Mouse (Mus musculus) cerebellum, adult 2 months (tissue): ENCODE data around the gene Hp1bp3. TPM values are rescaled to one million over a fixed set of nuclear protein-coding genes. Genes with fewer than 3 reads are reported as not detected.

Experiments used
- DNase-seq, 2 experiments: peaks; one replicate each; pipeline ENCODE4 v3.0.0; 2021
- H3K27ac ChIP-seq: fragments of 200-500 bp; 2 replicates; pipeline ENCODE4 v1.5.1; 2012; ENCODE audit warnings: low read length, control low read depth, inconsistent platforms; ENCODE audit not compliant: insufficient read depth
- H3K27me3 ChIP-seq: fragments of 200-500 bp; 2 replicates; pipeline ENCODE4 v1.6.1; 2012; ENCODE audit warnings: inconsistent platforms, mild to moderate bottlenecking, low read length, moderate library complexity; ENCODE audit not compliant: control insufficient read depth, insufficient read depth
- H3K4me1 ChIP-seq: fragments of 200-500 bp; 2 replicates; pipeline ENCODE4 v1.6.1; 2011; ENCODE audit warnings: low read length; ENCODE audit not compliant: control insufficient read depth, insufficient read depth
- H3K4me3 ChIP-seq: fragments of 200-500 bp; replicated peaks from 2 replicates; pipeline ENCODE3; 2011; ENCODE audit warnings: mild to moderate bottlenecking, low read depth, low read length, control low read depth; ENCODE audit not compliant: insufficient read depth
- CTCF ChIP-seq: fragments of 200-500 bp; IDR thresholded peaks from 2 replicates; pipeline ENCODE4 v1.5.1; 2011; ENCODE audit warnings: low read depth, mild to moderate bottlenecking, control low read depth, low read length, moderate library complexity, borderline replicate concordance; ENCODE audit not compliant: insufficient read depth
- POLR2A ChIP-seq: fragments of 200-500 bp; IDR thresholded peaks from 2 replicates; pipeline ENCODE4 v1.6.1; 2011; ENCODE audit warnings: low read length, control low read depth, borderline replicate concordance; ENCODE audit not compliant: insufficient read depth
- WGBS: fragments of 180-500 bp; shearing (Covaris S2); methylation state at CpG from one replicate; pipeline ENCODE4 v1.1.7; 2018; 5-methylcytosine and 5-hydroxymethylcytosine counted together
- polyA plus RNA-seq: library from polyadenylated mRNA; depleted of rRNA; stranded (reverse); fragments of >200 nt; gene quantifications from 2 replicates; pipeline ENCODE4 v1.2.3, GENCODE M21; 2012

Gene Hp1bp3
- polyA plus RNA-seq, 1 experiment, result 163 TPM

DNA sequence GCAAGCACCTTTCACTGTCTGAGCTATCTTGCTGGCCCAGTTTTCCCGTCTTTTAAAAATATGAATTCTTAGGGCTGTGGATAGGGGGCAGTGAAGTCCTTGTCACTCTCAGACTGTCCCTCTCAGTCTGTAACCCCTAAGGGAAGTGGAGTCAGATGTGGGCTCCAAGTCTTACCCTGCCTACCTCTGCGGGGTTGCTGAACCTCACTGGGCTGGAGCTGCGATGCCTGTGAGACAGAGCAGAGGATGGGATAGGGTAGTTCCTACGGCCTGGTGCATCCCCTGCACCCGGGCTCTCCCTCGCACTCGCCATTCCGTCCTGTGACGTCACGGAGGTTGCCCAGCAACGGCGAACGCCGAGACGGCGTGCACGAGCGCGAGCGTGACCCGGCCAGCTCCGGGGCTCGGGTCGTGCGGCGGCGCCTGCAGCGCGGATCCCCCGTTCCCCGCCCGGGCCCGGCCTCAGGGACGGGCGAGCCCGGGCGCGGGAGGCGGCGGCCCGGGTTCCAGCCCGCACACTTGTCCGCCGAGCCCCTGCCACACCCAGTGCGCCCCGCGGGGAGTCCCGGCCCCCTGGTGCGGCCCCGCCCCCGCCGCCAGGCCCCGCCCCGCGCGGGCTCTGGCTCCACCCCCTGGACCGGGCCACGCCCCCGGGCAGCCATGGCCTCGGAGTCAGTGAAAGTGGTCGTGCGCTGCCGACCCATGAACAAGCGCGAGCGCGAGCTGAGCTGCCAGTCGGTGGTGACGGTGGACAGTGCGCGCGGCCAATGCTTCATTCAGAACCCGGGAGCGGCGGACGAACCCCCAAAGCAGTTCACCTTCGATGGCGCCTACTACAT lies 46.0 kb downstream of the Hp1bp3 start:
- WGBS, result under 1% methylated on average over 66 of the region's 78 CpGs
- peak overlapping the region; percentile 63 for H3K4me3 ChIP-seq

DNA sequence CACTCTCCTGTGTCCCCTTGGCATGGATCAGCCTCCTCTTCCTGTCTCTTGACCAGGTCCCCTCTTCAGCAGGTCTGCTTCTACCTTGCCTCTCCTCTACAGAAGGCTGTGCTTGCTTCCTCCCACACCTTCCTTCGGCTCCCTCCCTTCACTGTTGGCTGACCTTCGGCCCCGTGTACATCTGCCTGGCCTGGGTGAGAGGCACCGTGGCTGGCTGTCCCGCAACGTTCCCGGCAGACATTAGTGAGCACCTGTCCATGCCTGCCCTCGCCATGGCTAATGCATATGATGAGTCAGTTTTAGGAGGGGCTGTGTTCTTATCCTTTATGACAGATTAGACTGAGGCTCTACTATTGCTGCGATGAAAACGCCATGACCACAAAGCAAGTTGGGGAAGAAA lies 51.8 kb downstream of the Hp1bp3 start:
- Histone ChIP-seq H3K27me3 (no peaks in the 10 kb centered on the region), H3K4me1 (no peaks in the 10 kb centered on the region), H3K27ac (no peak overlapping the region), H3K4me3 (no peak overlapping the region)
- 90% methylated on average over 10 of the region's 10 CpGs for WGBS
- no peak for DNase-seq
- TF ChIP-seq POLR2A (no peak), CTCF (no peak)

More for the DNA sequence above, 46.0 kb downstream of the Hp1bp3 start:
- TF ChIP-seq CTCF (peak; percentile 52; the same call in 1 of the 2 replicates), POLR2A (no peak)
- no peaks in the 10 kb centered on the region for H3K4me1 ChIP-seq
- H3K27me3 ChIP-seq, result no peaks in the 10 kb centered on the region
- no peak overlapping the region for H3K27ac ChIP-seq
- peak; percentile 84 to 88 for DNase-seq

- Histone ChIP-seq H3K27ac (no peak overlapping the region), H3K27me3 (no peaks in the 10 kb centered on the region), H3K4me3 (no peak overlapping the region), H3K4me1 (no peaks in the 10 kb centered on the region)
- 39% methylated on average over 14 of the region's 14 CpGs for WGBS
- TF ChIP-seq POLR2A (no peak), CTCF (no peak)
- DNase-seq, result no peak
Observed at GRCm38 (mm10) chr4:138272011-138272997, 56.2 kb downstream of the Hp1bp3 start.

DNA sequence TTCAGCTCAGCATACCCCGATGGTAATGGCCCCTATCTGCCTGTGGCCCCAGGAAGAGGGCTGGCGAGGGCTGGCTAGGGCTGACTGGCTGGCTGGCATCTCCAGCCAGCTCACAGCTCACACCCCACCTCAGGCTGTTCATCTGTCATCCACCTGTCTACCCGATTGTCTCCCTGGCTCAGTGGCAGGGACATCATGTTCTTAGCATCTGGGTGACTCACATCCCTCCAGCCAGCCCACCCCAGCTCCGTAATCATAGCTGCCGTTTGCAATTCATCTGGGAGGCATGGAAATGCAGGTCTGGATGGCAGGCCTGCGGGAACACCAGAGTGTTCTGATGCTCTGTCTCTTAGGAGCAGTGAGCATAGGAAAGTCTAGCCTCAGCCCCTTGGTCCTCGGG lies 62.2 kb downstream of the Hp1bp3 start:
- no peak for DNase-seq
- WGBS, result 66% methylated on average over 7 of the region's 7 CpGs
- Histone ChIP-seq H3K27me3 (no peaks in the 10 kb centered on the region), H3K4me1 (no peaks in the 10 kb centered on the region), H3K4me3 (no peak overlapping the region), H3K27ac (no peak overlapping the region)
- TF ChIP-seq POLR2A (no peak), CTCF (no peak)

DNA sequence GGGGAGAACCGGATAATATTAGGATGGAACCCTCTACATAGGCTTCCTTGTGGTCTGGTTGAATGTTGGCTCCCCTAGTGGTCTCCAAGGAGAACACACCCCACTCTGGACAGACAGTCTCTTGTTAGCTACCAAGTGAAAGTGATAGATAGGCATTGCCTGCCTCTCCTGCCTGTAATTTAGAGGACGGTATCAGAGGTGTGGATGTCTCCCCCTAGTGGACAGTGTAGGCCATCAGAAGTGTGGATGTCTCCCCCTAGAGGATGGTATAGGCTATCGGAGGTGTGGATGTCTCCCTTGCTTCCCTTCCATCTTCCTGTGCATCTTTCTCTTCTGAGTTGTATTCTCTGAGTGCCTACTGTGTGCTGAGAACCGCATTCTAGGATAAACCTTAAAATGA lies 66.7 kb downstream of the Hp1bp3 start:
- peak; percentile 49 to 51 for DNase-seq
- 11% methylated on average over 4 of the region's 4 CpGs for WGBS
- Histone ChIP-seq H3K27me3 (no peaks in the 10 kb centered on the region), H3K27ac (no peak overlapping the region), H3K4me3 (no peak overlapping the region), H3K4me1 (no peaks in the 10 kb centered on the region)
- TF ChIP-seq POLR2A, result no peak
- TF ChIP-seq CTCF, result peak; percentile 98

GRCm38 (mm10) chr4:138286411-138286810 lies 70.3 kb downstream of the Hp1bp3 start:
- WGBS, result 89% methylated on average over 12 of the region's 12 CpGs
- H3K4me1 ChIP-seq, result no peaks in the 10 kb centered on the region
- DNase-seq, result no peak
- no peak overlapping the region for H3K27ac ChIP-seq
- no peak overlapping the region for H3K4me3 ChIP-seq
- TF ChIP-seq CTCF, result no peak
- no peak for TF ChIP-seq POLR2A
- no peaks in the 10 kb centered on the region for H3K27me3 ChIP-seq

DNA sequence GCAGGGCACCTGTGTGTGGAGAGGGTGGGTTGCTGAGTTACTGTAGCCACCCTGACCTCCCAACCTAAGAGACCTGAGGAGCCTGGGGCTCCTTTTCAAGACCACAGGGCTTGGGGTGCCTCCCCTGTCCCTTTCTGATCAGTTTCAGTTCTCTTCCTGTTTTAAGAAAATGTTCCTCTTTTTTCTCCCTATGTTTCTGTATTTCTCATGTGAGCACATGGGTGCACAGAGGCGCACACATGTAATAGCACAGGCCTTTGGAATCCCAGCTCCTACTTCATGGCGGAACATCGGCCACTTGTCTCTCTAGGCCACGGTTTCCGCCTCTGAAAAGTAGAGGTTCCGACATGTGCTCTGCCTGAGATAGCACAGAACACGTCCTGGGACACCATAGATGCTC lies 72.6 kb downstream of the Hp1bp3 start:
- Histone ChIP-seq H3K27me3 (no peaks in the 10 kb centered on the region), H3K4me1 (no peaks in the 10 kb centered on the region), H3K4me3 (no peak overlapping the region), H3K27ac (no peak overlapping the region)
- TF ChIP-seq POLR2A, result no peak
- TF ChIP-seq CTCF, result no peak
- WGBS, result 87% methylated on average over 7 of the region's 7 CpGs
- DNase-seq, result no peak

DNA sequence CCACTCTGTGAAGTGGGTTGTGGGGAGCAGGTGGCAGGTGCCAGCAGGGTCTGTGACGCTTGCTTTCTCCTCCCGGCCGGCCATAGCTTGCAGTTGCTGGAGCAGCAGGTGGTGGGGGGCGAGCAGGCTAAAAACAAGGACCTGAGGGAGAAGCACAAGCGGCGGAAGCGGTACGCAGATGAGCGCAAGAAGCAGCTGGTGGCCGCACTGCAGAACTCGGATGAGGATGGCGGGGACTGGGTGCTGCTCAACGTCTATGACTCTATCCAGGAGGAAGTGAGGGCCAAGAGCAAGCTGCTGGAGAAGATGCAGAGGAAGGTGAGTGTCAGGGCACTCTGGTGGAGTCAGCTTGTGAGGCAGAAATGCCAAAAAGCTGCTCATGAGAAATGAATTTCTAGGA lies 75.9 kb downstream of the Hp1bp3 start:
- no peaks in the 10 kb centered on the region for H3K27me3 ChIP-seq
- no peak for DNase-seq
- no peak overlapping the region for H3K27ac ChIP-seq
- H3K4me1 ChIP-seq, result no peaks in the 10 kb centered on the region
- WGBS, result 76% methylated on average over 13 of the region's 13 CpGs
- no peak for TF ChIP-seq POLR2A
- no peak for TF ChIP-seq CTCF
- no peak overlapping the region for H3K4me3 ChIP-seq
